Mouse (Mus musculus): ENCODE data around the gene Lmna. TPM values are rescaled to one million over a fixed set of nuclear protein-coding genes. Genes with fewer than 3 reads are reported as not detected.
A peak's percentile ranks its signal among the peaks of the same experiment; 100 is the strongest.

Gene Lmna
- polyA plus RNA-seq, 1 experiment from 2014 or later, result 14.5 TPM

- Histone ChIP-seq H3K36me3 (peaks cover 4% of the 10 kb centered on the region; the same call in 1 of the 2 replicates), H3K4me3 (no peak overlapping the region), H3K4me1 (peaks cover 34% of the 10 kb centered on the region), H3K9me3 (replicated peaks) (no peaks in the 10 kb centered on the region), H3K27me3 (ENCODE audit: low read depth, poor library complexity, severe bottlenecking) (peaks cover 61% of the 10 kb centered on the region), H3K27ac (no peak overlapping the region)
- 68% methylated on average over 8 of the region's 8 CpGs for WGBS
- DNase-seq (ENCODE audit: low spot score), result no peak
These were observed 28.2 kb downstream of the Lmna start for GRCm38 (mm10) chr3:88481372-88482040.

DNA sequence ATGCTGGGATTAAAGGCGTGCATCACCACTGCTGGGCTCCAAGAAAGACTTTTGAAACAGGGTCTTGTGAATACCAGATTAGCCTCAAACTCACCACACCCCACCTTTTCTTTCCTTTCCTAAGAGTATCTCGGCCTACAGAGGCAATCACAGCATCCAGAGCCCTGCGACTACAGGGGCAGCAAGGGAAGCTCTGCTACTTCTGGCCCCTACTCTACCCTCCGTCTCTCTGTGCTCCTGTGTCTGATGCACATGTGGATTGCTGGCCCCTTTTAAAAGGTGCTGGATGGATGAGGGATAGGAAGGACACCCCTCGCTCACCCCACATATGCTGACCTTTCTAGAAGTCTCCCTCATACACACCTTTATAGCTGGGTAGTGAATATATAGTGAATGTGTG, 29.1 kb downstream of the Lmna start:
- Histone ChIP-seq H3K27me3 (ENCODE audit: low read depth, poor library complexity, severe bottlenecking) (peaks cover 53% of the 10 kb centered on the region), H3K4me1 (peaks cover 28% of the 10 kb centered on the region), H3K9me3 (replicated peaks) (no peaks in the 10 kb centered on the region), H3K4me3 (no peak overlapping the region), H3K27ac (no peak overlapping the region), H3K36me3 (no peaks in the 10 kb centered on the region)
- DNase-seq (ENCODE audit: low spot score), result no peak
- 83% methylated on average over 5 of the region's 5 CpGs for WGBS

GRCm38 (mm10) chr3:88479828-88480227, 29.9 kb downstream of the Lmna start:
- H3K4me1 ChIP-seq, result peaks cover 25% of the 10 kb centered on the region
- WGBS, result 82% methylated on average over 4 of the region's 4 CpGs
- no peak overlapping the region for H3K27ac ChIP-seq
- H3K36me3 ChIP-seq, result no peaks in the 10 kb centered on the region
- peaks cover 44% of the 10 kb centered on the region for H3K27me3 ChIP-seq (ENCODE audit: low read depth, poor library complexity, severe bottlenecking)
- H3K9me3 ChIP-seq (replicated peaks), result no peaks in the 10 kb centered on the region
- no peak for DNase-seq (ENCODE audit: low spot score)
- H3K4me3 ChIP-seq, result no peak overlapping the region

GRCm38 (mm10) chr3:88479163-88479562, 30.6 kb downstream of the Lmna start:
- no peak for DNase-seq (ENCODE audit: low spot score)
- WGBS, result 43% methylated on average over 3 of the region's 3 CpGs

GRCm38 (mm10) chr3:88477735-88478134, 32.0 kb downstream of the Lmna start:
- H3K4me3 ChIP-seq, result no peak overlapping the region
- H3K4me1 ChIP-seq, result 0 out of 2 replicates have a peak, but pooled peaks cover 11% of the 10 kb centered on the region
- DNase-seq (ENCODE audit: low spot score), result peak; percentile 94
- H3K27ac ChIP-seq, result no peak overlapping the region
- 4% methylated on average over 8 of the region's 8 CpGs for WGBS
- no peaks in the 10 kb centered on the region for H3K9me3 ChIP-seq (replicated peaks)
- H3K27me3 ChIP-seq (ENCODE audit: low read depth, poor library complexity, severe bottlenecking), result peaks cover 23% of the 10 kb centered on the region
- no peaks in the 10 kb centered on the region for H3K36me3 ChIP-seq

More at GRCm38 (mm10) chr3:88479163-88479562, 30.6 kb downstream of the Lmna start:
- Histone ChIP-seq H3K9me3 (replicated peaks) (no peaks in the 10 kb centered on the region), H3K27ac (no peak overlapping the region), H3K4me1 (peaks cover 19% of the 10 kb centered on the region; the same call in 1 of the 2 replicates), H3K36me3 (no peaks in the 10 kb centered on the region), H3K4me3 (no peak overlapping the region), H3K27me3 (ENCODE audit: low read depth, poor library complexity, severe bottlenecking) (peaks cover 38% of the 10 kb centered on the region)

GRCm38 (mm10) chr3:88476403-88476802, 33.4 kb downstream of the Lmna start:
- Histone ChIP-seq H3K36me3 (no peaks in the 10 kb centered on the region), H3K9me3 (replicated peaks) (no peaks in the 10 kb centered on the region), H3K27me3 (ENCODE audit: low read depth, poor library complexity, severe bottlenecking) (peaks cover 10% of the 10 kb centered on the region), H3K4me3 (no peak overlapping the region), H3K27ac (no peak overlapping the region), H3K4me1 (0 out of 2 replicates have a peak, but pooled peaks cover 7% of the 10 kb centered on the region)
- DNase-seq (ENCODE audit: low spot score), result no peak
- 64% methylated on average over 6 of the region's 6 CpGs for WGBS

- Histone ChIP-seq H3K36me3 (no peaks in the 10 kb centered on the region), H3K27me3 (ENCODE audit: low read depth, poor library complexity, severe bottlenecking) (no peaks in the 10 kb centered on the region), H3K27ac (no peak overlapping the region), H3K9me3 (replicated peaks) (no peaks in the 10 kb centered on the region), H3K4me1 (peaks cover 12% of the 10 kb centered on the region; the same call in 1 of the 2 replicates), H3K4me3 (no peak overlapping the region)
- 86% methylated on average over 1 of the region's 1 CpGs for WGBS
- no peak for DNase-seq (ENCODE audit: low spot score)
These were observed 36.2 kb downstream of the Lmna start for GRCm38 (mm10) chr3:88473571-88473970.

DNA sequence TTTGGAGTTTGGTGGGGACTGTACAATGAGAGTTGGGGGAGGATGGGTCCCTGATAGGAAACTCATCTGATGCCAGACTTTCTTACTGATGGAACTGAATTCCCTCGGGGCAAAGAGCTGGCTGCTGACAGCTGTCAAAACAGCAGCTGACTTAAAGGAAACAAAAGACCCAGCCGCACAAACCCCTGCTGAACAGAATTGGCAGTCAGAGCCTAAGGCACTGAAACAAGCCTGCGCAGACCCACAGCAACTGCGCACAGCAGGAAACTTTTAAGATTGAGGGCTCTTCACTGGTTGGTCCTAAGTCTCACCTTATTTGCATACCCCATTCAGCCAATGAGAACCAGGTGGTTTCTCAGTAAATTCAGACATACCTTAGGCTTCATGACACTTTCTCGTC, 36.7 kb downstream of the Lmna start:
- Histone ChIP-seq H3K9me3 (replicated peaks) (no peaks in the 10 kb centered on the region), H3K27me3 (ENCODE audit: low read depth, poor library complexity, severe bottlenecking) (no peaks in the 10 kb centered on the region), H3K4me3 (no peak overlapping the region), H3K36me3 (no peaks in the 10 kb centered on the region), H3K4me1 (peaks cover 12% of the 10 kb centered on the region; the same call in 1 of the 2 replicates), H3K27ac (no peak overlapping the region)
- no peak for DNase-seq (ENCODE audit: low spot score)
- 52% methylated on average over 5 of the region's 5 CpGs for WGBS

DNA sequence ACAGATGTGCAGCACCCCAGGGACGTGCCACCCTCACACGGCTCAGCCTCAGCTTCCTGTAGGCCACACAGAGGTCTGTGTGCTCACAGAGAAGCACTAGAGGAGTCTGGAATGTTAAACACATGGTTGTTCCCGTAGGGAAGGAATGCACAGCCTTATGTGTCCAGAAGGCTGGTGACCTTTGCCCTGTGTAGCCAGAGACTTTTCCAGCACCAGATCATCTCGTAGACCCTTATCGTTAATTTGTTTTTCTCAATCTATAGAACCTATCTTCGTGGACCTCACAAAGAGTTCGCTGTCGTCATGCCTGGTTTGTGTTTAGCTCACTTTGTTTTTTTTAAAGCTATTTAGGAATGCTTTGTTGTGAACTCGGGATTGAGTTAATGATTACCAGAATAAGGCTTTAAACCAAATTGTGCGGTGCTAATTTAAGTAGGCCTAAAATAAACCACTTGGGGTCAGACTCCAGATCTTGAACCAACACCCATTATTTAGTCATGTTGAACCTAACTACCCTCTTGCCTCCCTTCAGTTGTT, 38.7 kb downstream of the Lmna start:
- 38% methylated on average over 10 of the region's 10 CpGs for WGBS
- no peak for DNase-seq (ENCODE audit: low spot score)
- 0 out of 2 replicates have a peak overlapping the region, but pooled peaks have one; percentile 53 for H3K27ac ChIP-seq

GRCm38 (mm10) chr3:88469466-88469865, 40.3 kb downstream of the Lmna start:
- H3K9me3 ChIP-seq (replicated peaks), result no peaks in the 10 kb centered on the region
- WGBS, result 80% methylated on average over 2 of the region's 2 CpGs
- H3K27ac ChIP-seq, result no peak overlapping the region
- no peak overlapping the region for H3K4me3 ChIP-seq
- H3K27me3 ChIP-seq (ENCODE audit: low read depth, poor library complexity, severe bottlenecking), result no peaks in the 10 kb centered on the region
- H3K4me1 ChIP-seq, result peaks cover 13% of the 10 kb centered on the region; the same call in 1 of the 2 replicates
- no peaks in the 10 kb centered on the region for H3K36me3 ChIP-seq
- DNase-seq (ENCODE audit: low spot score), result no peak

More for the DNA sequence above, 38.7 kb downstream of the Lmna start:
- Histone ChIP-seq H3K4me3 (no peak overlapping the region), H3K9me3 (replicated peaks) (no peaks in the 10 kb centered on the region), H3K36me3 (no peaks in the 10 kb centered on the region), H3K27me3 (ENCODE audit: low read depth, poor library complexity, severe bottlenecking) (no peaks in the 10 kb centered on the region), H3K4me1 (peaks cover 13% of the 10 kb centered on the region; the same call in 1 of the 2 replicates)

GRCm38 (mm10) chr3:88467116-88467824, 42.5 kb downstream of the Lmna start:
- 31% methylated on average over 16 of the region's 16 CpGs for WGBS
- Histone ChIP-seq H3K36me3 (no peaks in the 10 kb centered on the region), H3K9me3 (replicated peaks) (no peaks in the 10 kb centered on the region), H3K4me1 (peaks cover 9% of the 10 kb centered on the region; the same call in 1 of the 2 replicates), H3K4me3 (no peak overlapping the region), H3K27me3 (ENCODE audit: low read depth, poor library complexity, severe bottlenecking) (no peaks in the 10 kb centered on the region), H3K27ac (no peak overlapping the region)
- peak; percentile 96 for DNase-seq (ENCODE audit: low spot score)

GRCm38 (mm10) chr3:88465127-88465526, 44.6 kb downstream of the Lmna start:
- Histone ChIP-seq H3K4me1 (peaks cover 16% of the 10 kb centered on the region), H3K27me3 (ENCODE audit: low read depth, poor library complexity, severe bottlenecking) (peaks cover 21% of the 10 kb centered on the region), H3K36me3 (no peaks in the 10 kb centered on the region), H3K4me3 (no peak overlapping the region), H3K9me3 (replicated peaks) (no peaks in the 10 kb centered on the region), H3K27ac (no peak overlapping the region)
- no peak for DNase-seq (ENCODE audit: low spot score)
- 79% methylated on average over 2 of the region's 2 CpGs for WGBS

DNA sequence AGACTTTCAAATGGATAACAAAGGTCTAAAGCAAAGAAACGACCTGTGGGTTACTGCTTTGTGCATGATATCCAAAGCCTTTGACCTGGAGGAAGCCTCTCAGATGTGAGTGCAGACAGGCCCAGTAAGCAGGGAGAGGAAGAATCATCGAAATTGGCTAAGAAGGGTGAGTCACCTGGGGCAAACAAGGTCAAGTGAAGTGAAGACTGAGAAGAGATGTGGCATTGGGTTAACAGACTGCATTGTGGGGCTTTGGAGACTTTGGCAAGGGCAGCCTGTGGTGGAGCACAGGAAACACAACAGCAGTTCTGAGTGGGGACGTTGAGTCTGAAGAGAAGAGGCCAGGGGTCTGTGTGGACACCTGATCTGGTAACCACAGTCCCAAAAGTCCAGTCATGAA, 45.3 kb downstream of the Lmna start:
- no peak overlapping the region for H3K4me3 ChIP-seq
- 58% methylated on average over 3 of the region's 3 CpGs for WGBS
- H3K27ac ChIP-seq, result no peak overlapping the region
- H3K27me3 ChIP-seq (ENCODE audit: low read depth, poor library complexity, severe bottlenecking), result peaks cover 28% of the 10 kb centered on the region
- peaks cover 16% of the 10 kb centered on the region for H3K4me1 ChIP-seq
- H3K36me3 ChIP-seq, result no peaks in the 10 kb centered on the region
- DNase-seq (ENCODE audit: low spot score), result no peak
- no peaks in the 10 kb centered on the region for H3K9me3 ChIP-seq (replicated peaks)

Measured in limb, embryonic 10.5 days (tissue).